Mouse (Mus musculus) left cerebral cortex, adult 9 months (tissue): ENCODE data around the gene Ncor2.

Source experiments
- DNase-seq, 2 experiments: peaks; one replicate each; pipeline ENCODE4 v3.0.0; 2022; ENCODE audit warnings: low spot score in 2 of 2

Ncor2 gene

DNA sequence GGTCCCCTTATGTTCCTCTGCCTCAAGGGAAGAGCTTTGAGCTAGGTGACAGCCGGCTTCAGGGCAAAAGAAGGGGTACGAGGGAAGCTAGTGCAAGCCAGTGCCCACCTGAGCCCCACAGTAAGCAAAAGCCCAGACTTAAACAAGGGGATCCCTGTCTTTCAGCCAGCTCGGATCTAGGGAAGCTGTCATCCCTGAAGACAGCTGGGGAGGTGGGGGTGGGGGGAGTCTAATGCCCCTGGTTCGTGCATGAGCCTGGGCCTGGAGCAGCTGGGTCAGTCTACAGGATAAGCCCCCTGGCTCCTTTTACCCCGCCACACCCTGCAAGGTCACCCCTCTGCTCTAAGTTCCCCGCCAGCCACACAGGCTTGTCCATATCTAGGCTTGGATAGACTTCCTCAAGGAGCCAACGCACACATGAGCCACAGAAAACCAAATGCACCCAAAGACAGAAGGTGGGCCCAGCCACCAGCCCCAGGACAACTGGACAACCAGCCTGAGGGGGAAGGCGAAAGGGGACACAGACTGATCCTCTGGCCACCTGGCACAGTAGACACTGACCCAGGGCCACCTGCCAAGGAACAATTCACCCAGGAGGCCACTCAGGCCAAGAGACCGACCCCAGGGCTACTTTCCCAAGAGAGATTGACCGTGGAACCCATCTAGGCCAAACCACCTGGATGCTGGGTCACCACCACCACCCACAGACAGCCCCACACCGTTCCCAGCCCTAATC is 8.7 kb downstream of the Ncor2 start:
- no peak for DNase-seq

DNA sequence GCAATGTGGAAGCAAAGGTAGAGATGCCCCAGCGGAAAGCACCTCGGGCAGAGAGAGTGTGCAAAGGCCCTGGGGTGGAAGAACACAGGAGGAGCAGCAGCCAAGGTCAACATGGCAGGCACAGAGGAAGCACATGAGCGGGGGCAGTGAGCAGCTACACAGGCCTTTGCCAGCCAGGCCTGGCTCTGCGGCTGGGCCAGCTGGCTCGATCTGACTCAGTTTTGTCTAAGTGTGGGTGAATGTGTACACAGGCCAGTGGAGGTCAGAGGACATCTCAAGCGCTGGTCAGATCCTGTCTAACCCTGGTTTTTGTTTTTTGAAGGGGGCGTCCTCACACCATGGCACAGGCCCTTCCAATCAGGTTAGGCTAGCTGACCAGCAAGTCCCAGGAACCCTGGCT is 10.9 kb downstream of the Ncor2 start:
- no peak for DNase-seq

- no peak for DNase-seq
Measured at GRCm38 (mm10) chr5:125167524-125167923, 11.5 kb downstream of the Ncor2 start.

DNA sequence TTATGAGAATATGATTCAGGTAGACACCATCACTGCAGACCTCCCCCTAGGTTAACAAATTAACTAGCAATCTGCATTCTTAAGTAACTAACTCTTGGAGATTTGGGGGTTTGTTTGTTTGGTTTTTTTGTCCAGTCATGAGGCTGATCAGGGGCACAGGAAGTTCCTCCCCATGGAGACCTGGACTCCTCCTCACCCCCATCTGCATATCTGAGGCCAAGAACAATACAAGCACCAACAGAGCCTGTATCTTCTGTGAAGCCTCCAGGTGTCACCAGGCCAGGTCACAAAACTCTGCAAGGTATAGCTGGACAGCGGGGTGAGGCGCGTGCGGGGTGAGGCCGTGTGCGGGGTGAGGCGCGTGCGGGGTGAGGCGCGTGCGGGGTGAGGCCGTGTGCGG is 13.0 kb downstream of the Ncor2 start:
- DNase-seq = no peak

GRCm38 (mm10) chr5:125164465-125165167 is 14.4 kb downstream of the Ncor2 start:
- DNase-seq = no peak

DNA sequence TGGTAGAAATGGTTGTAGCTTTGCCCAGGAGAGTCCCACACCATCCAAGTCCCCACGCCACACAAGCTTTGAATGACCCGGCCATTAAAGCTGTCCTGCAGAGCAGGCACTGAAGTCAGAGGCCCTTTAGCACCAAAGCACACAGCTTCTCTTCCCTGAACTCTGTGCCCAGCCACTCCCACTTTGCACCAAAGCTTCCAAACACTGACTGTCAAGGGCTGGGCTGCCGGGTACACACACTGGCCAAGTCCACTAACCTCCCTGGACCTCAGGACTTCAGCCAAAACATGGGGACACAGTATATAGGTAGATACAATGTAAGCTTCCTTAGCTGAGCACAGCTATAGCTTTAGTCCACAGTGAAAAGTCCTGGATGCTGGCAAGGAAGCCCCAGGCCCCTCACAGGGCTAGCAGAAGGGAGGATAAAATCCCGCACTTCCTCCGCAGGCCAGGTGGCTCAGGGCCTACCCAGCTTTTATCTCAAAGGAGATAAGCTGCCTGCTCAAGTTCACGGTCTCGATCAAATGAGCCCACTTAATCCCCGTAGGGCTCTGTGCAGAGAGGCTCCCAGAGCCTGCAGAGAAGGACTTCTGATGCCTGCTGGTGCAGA is 15.5 kb downstream of the Ncor2 start:
- no peak for DNase-seq

- DNase-seq = no peak
Measured at GRCm38 (mm10) chr5:125162461-125162860, 16.6 kb downstream of the Ncor2 start.

- no peak for DNase-seq
Measured at GRCm38 (mm10) chr5:125159804-125160405, 19.1 kb downstream of the Ncor2 start.

- no peak for DNase-seq
Measured at GRCm38 (mm10) chr5:125159293-125159692, 19.7 kb downstream of the Ncor2 start.

- DNase-seq = no peak
Measured at GRCm38 (mm10) chr5:125158232-125158961, 20.6 kb downstream of the Ncor2 start.

- no peak for DNase-seq
Measured at GRCm38 (mm10) chr5:125157375-125158033, 21.5 kb downstream of the Ncor2 start.

DNA sequence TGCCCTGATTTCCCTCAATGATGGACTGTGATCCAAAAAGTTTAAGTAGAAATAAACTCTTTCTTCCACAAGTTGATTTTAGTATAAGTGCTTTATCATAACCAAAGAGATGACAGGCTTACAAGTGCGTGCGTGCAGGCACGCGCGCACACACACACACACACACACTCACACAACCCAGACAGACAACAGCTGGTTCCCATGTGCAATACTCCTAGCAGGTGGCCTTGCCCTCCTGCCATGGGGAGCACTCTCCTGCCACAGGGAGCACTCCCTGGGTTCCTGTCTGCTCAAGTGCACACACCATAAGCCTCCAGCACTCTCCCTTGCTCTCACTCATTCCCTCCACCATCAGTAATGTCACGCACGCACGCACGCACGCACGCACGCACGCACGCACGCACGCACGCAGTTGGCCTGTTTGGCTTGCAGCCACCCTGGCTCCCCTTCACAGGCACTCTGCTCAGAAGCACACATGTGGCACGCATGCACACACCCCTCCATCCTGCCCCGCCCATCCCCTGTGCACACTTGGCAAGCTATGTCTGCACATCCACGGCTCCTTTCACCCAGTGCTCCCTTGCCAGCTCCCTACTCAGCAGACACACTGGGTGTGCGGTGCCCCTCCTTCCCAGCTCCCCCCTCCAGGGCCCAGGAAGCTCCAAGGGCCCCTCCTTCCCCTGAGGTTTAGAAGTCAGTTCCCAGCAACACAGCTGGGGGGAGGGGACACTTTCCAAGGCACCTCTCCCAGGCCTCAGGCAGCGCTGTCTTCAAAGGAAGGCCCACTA is 22.4 kb downstream of the Ncor2 start:
- no peak for DNase-seq

GRCm38 (mm10) chr5:125155451-125155850 is 23.6 kb downstream of the Ncor2 start:
- no peak for DNase-seq

GRCm38 (mm10) chr5:125154989-125155388 is 24.0 kb downstream of the Ncor2 start:
- DNase-seq = no peak

DNA sequence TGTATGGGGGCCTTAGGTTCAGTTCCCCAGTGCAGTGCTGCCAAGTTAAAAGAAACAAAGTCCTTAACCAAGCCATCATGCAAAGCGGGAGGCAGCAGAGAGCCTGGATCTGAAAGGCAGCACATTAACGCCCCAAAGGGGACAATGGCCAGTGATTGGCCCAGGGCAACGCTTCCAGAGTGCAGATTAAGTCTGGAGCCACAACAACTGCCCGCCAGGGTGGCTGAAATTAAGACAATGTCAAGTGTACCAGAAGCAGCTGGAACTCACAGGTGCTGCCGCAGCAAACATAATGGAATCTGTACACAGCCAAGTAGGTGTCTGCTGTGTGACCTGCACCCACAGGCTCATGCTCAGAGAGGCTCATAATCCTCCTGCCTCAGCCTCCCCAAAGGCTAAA is 24.8 kb downstream of the Ncor2 start:
- no peak for DNase-seq

DNA sequence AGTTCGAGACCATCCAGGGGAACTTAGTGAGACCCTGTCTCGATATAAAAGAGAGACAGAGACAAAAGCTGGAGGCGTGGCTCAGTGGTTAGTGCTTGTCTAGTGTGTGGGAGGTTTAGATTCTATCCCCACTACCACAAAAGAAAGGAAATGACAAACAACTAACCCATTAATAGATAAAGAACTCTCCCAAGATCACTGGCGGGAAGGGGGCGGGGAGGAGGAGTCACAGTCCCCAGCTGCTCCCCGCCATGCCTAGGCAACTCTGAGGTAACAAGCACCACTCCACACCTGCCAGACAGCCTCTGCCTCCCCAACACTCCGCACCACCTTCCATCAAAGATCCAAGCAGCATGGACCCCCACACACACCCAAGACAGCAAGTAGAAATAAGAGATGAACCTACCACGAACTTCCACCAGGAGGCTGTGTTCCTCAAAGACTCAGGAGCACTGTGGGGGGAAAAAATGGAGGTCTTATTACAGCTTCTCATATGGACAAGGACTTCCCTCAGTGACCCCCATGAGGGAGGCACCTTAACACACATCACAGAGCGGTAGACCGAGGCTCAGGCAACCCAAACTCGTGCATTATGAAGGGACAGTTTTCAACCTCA is 25.7 kb downstream of the Ncor2 start:
- DNase-seq = no peak

- DNase-seq = no peak
Measured at GRCm38 (mm10) chr5:125151872-125152534, 27.0 kb downstream of the Ncor2 start.

GRCm38 (mm10) chr5:125150951-125151564 is 28.0 kb downstream of the Ncor2 start:
- no peak for DNase-seq

DNA sequence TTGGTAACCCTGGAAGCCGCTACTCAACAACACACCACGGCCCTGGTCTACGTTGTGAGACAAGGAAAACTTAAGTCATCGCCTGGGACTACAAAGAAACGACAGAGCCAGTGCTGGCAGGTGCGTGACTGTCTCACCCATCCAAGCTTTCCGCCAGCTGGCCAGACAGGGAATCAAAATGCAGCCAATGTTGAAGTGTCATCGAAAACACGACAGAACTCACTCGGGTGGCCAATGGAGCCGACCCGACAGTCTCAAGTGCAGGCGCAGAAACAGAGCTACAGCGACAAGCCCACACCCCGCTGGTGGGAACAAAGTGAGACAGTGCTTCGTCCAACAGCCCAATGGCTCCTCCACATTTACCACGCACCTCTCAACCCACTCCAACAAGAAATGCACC is 29.9 kb downstream of the Ncor2 start:
- DNase-seq = no peak
